Mouse (Mus musculus) embryonic facial prominence, embryonic 13.5 days (tissue): Measurements from ENCODE around the gene 1700025G04Rik. TPM values are rescaled to one million over a fixed set of nuclear protein-coding genes. Genes with fewer than 3 reads are reported as not detected.
A peak's percentile ranks its signal among the peaks of the same experiment; 100 is the strongest.

Source experiments
- ATAC-seq: fragments of 200-750 bp; cut with Nextera tagmentation; 2 replicates; pipeline ENCODE4 v1.8.0; 2017; ENCODE audit warnings: low read depth; ENCODE audit not compliant: insufficient number of reproducible peaks, insufficient read depth, low FRiP score, low TSS enrichment
- H3K27ac ChIP-seq: fragments of 300-500 bp; sonication (generic); 2 replicates; pipeline ENCODE4 v1.5.1; 2015; ENCODE audit warnings: moderate library complexity, mild to moderate bottlenecking, inconsistent platforms
- H3K27me3 ChIP-seq: fragments of 300-500 bp; sonication (generic); 2 replicates; pipeline ENCODE4 v1.6.1; 2015; ENCODE audit warnings: mild to moderate bottlenecking, inconsistent platforms
- H3K36me3 ChIP-seq: fragments of 300-500 bp; sonication (generic); 2 replicates; pipeline ENCODE4 v1.6.1; 2015; ENCODE audit warnings: mild to moderate bottlenecking, inconsistent platforms
- H3K4me1 ChIP-seq: fragments of 300-500 bp; sonication (generic); 2 replicates; pipeline ENCODE4 v1.6.1; 2015; ENCODE audit warnings: inconsistent platforms
- H3K4me2 ChIP-seq: fragments of 300-500 bp; sonication (generic); 2 replicates; pipeline ENCODE4 v1.6.1; 2015; ENCODE audit warnings: moderate library complexity, mild to moderate bottlenecking, inconsistent platforms
- H3K4me3 ChIP-seq: fragments of 300-500 bp; sonication (generic); 2 replicates; pipeline ENCODE4 v1.5.1; 2015; ENCODE audit warnings: mild to moderate bottlenecking, inconsistent platforms
- H3K9ac ChIP-seq: fragments of 300-500 bp; sonication (generic); 2 replicates; pipeline ENCODE4 v1.6.1; 2015; ENCODE audit warnings: mild to moderate bottlenecking, inconsistent platforms
- H3K9me3 ChIP-seq: fragments of 300-500 bp; sonication (generic); 2 replicates; pipeline ENCODE4 v1.6.1; 2016; ENCODE audit warnings: inconsistent platforms
- WGBS: fragments of 180-500 bp; shearing (Covaris S2); methylation state at CpG from one replicate; pipeline ENCODE4 v1.1.7; 2015; ENCODE audit warnings: mixed read lengths; 5-methylcytosine and 5-hydroxymethylcytosine counted together
- polyA plus RNA-seq: library from polyadenylated mRNA; unstranded; fragments of >200 nt; fragmentation: Nextera tagmentation; extraction: Ambion mirVana; gene quantifications from 2 replicates; pipeline ENCODE4 v1.2.1, GENCODE M21; 2015

The 1700025G04Rik gene
- polyA plus RNA-seq, 1 experiment from 2014 or later: 38.9 TPM

- H3K4me1 ChIP-seq: 0 out of 2 replicates have a peak, but pooled peaks cover 10% of the 10 kb centered on the region
- 71% methylated on average over 13 of the region's 13 CpGs for WGBS
- no peak overlapping the region for H3K27ac ChIP-seq
- H3K27me3 ChIP-seq: no peaks in the 10 kb centered on the region
- no peaks in the 10 kb centered on the region for H3K9me3 ChIP-seq
- H3K36me3 ChIP-seq: peaks cover 14% of the 10 kb centered on the region; the same call in 1 of the 2 replicates
- no peak overlapping the region for H3K9ac ChIP-seq
- ATAC-seq: no peak
- H3K4me3 ChIP-seq: no peak overlapping the region
- H3K4me2 ChIP-seq: no peak overlapping the region
Observed at GRCm38 (mm10) chr1:152010251-152010980, 79.5 kb downstream of the 1700025G04Rik start.

- Histone ChIP-seq H3K27ac (no peak overlapping the region), H3K27me3 (no peaks in the 10 kb centered on the region), H3K4me2 (no peak overlapping the region), H3K9me3 (no peaks in the 10 kb centered on the region), H3K4me3 (no peak overlapping the region), H3K4me1 (0 out of 2 replicates have a peak, but pooled peaks cover 10% of the 10 kb centered on the region), H3K36me3 (peaks cover 17% of the 10 kb centered on the region; the same call in 1 of the 2 replicates), H3K9ac (no peak overlapping the region)
- WGBS: 40% methylated on average over 8 of the region's 8 CpGs
- no peak for ATAC-seq
Observed at GRCm38 (mm10) chr1:152008473-152008991, 81.4 kb downstream of the 1700025G04Rik start.

GRCm38 (mm10) chr1:152006529-152006928 is 83.4 kb downstream of the 1700025G04Rik start:
- Histone ChIP-seq H3K4me2 (no peak overlapping the region), H3K9me3 (no peaks in the 10 kb centered on the region), H3K9ac (no peak overlapping the region), H3K4me1 (peaks cover 10% of the 10 kb centered on the region; the same call in 1 of the 2 replicates), H3K4me3 (no peak overlapping the region), H3K27ac (no peak overlapping the region), H3K27me3 (no peaks in the 10 kb centered on the region), H3K36me3 (peaks cover 18% of the 10 kb centered on the region; the same call in 1 of the 2 replicates)
- no peak for ATAC-seq
- WGBS: 93% methylated on average over 6 of the region's 6 CpGs

GRCm38 (mm10) chr1:152004509-152004908 is 85.4 kb downstream of the 1700025G04Rik start:
- Histone ChIP-seq H3K27me3 (no peaks in the 10 kb centered on the region), H3K36me3 (peaks cover 18% of the 10 kb centered on the region; the same call in 1 of the 2 replicates), H3K9ac (no peak overlapping the region), H3K4me2 (no peak overlapping the region), H3K9me3 (no peaks in the 10 kb centered on the region), H3K4me1 (peaks cover 11% of the 10 kb centered on the region), H3K4me3 (no peak overlapping the region), H3K27ac (no peak overlapping the region)
- 86% methylated on average over 6 of the region's 6 CpGs for WGBS
- ATAC-seq: no peak

- Histone ChIP-seq H3K27ac (no peak overlapping the region), H3K9me3 (no peaks in the 10 kb centered on the region), H3K4me2 (no peak overlapping the region), H3K4me3 (no peak overlapping the region), H3K9ac (no peak overlapping the region), H3K27me3 (no peaks in the 10 kb centered on the region), H3K36me3 (0 out of 2 replicates have a peak, but pooled peaks cover 4% of the 10 kb centered on the region), H3K4me1 (peaks cover 32% of the 10 kb centered on the region)
- WGBS: 66% methylated on average over 5 of the region's 5 CpGs
- ATAC-seq: no peak
Observed at GRCm38 (mm10) chr1:152000461-152000860, 89.5 kb downstream of the 1700025G04Rik start.

GRCm38 (mm10) chr1:151999424-151999842 is 90.5 kb downstream of the 1700025G04Rik start:
- Histone ChIP-seq H3K4me2 (no peak overlapping the region), H3K9ac (no peak overlapping the region), H3K4me1 (peaks cover 39% of the 10 kb centered on the region), H3K9me3 (no peaks in the 10 kb centered on the region), H3K27me3 (no peaks in the 10 kb centered on the region), H3K27ac (peak overlapping the region; percentile 33), H3K36me3 (0 out of 2 replicates have a peak, but pooled peaks cover 4% of the 10 kb centered on the region), H3K4me3 (no peak overlapping the region)
- ATAC-seq: no peak
- WGBS: 43% methylated on average over 7 of the region's 7 CpGs

GRCm38 (mm10) chr1:151998721-151999206 is 91.2 kb downstream of the 1700025G04Rik start:
- Histone ChIP-seq H3K9ac (no peak overlapping the region), H3K4me1 (peaks cover 44% of the 10 kb centered on the region), H3K4me2 (no peak overlapping the region), H3K36me3 (0 out of 2 replicates have a peak, but pooled peaks cover 3% of the 10 kb centered on the region), H3K9me3 (no peaks in the 10 kb centered on the region), H3K4me3 (no peak overlapping the region), H3K27ac (peak overlapping the region; percentile 33; the same call in 1 of the 2 replicates), H3K27me3 (no peaks in the 10 kb centered on the region)
- WGBS: 65% methylated on average over 8 of the region's 8 CpGs
- ATAC-seq: no peak

GRCm38 (mm10) chr1:151997591-151997990 is 92.3 kb downstream of the 1700025G04Rik start:
- H3K4me2 ChIP-seq: no peak overlapping the region
- no peak overlapping the region for H3K4me3 ChIP-seq
- H3K9me3 ChIP-seq: no peaks in the 10 kb centered on the region
- no peaks in the 10 kb centered on the region for H3K36me3 ChIP-seq
- H3K4me1 ChIP-seq: peaks cover 44% of the 10 kb centered on the region
- H3K27ac ChIP-seq: no peak overlapping the region
- H3K9ac ChIP-seq: no peak overlapping the region
- ATAC-seq: no peak
- WGBS: 82% methylated on average over 7 of the region's 7 CpGs
- H3K27me3 ChIP-seq: no peaks in the 10 kb centered on the region

- H3K9ac ChIP-seq: no peak overlapping the region
- peak overlapping the region; percentile 23; the same call in 1 of the 2 replicates for H3K27ac ChIP-seq
- no peaks in the 10 kb centered on the region for H3K36me3 ChIP-seq
- H3K27me3 ChIP-seq: no peaks in the 10 kb centered on the region
- peak; percentile 58; the same call in 1 of the 2 replicates for ATAC-seq
- H3K4me1 ChIP-seq: peaks cover 44% of the 10 kb centered on the region
- peaks cover 2% of the 10 kb centered on the region; the same call in 1 of the 2 replicates for H3K9me3 ChIP-seq
- H3K4me2 ChIP-seq: peak overlapping the region; percentile 21; the same call in 1 of the 2 replicates
- H3K4me3 ChIP-seq: no peak overlapping the region
- 33% methylated on average over 10 of the region's 10 CpGs for WGBS
Observed at GRCm38 (mm10) chr1:151995948-151996697, 93.8 kb downstream of the 1700025G04Rik start.

- 41% methylated on average over 6 of the region's 6 CpGs for WGBS
- no peaks in the 10 kb centered on the region for H3K36me3 ChIP-seq
- H3K4me3 ChIP-seq: no peak overlapping the region
- no peak for ATAC-seq
- no peak overlapping the region for H3K27ac ChIP-seq
- no peak overlapping the region for H3K9ac ChIP-seq
- no peaks in the 10 kb centered on the region for H3K27me3 ChIP-seq
- peaks cover 2% of the 10 kb centered on the region; the same call in 1 of the 2 replicates for H3K9me3 ChIP-seq
- no peak overlapping the region for H3K4me2 ChIP-seq
- H3K4me1 ChIP-seq: peaks cover 35% of the 10 kb centered on the region
Observed at GRCm38 (mm10) chr1:151994271-151994670, 95.7 kb downstream of the 1700025G04Rik start.

GRCm38 (mm10) chr1:151991505-151991904 is 98.4 kb downstream of the 1700025G04Rik start:
- Histone ChIP-seq H3K4me3 (no peak overlapping the region), H3K9me3 (peaks cover 2% of the 10 kb centered on the region; the same call in 1 of the 2 replicates), H3K4me2 (no peak overlapping the region), H3K36me3 (no peaks in the 10 kb centered on the region), H3K9ac (no peak overlapping the region), H3K4me1 (peaks cover 23% of the 10 kb centered on the region), H3K27me3 (no peaks in the 10 kb centered on the region), H3K27ac (no peak overlapping the region)
- ATAC-seq: no peak
- 95% methylated on average over 4 of the region's 4 CpGs for WGBS
